Mouse (Mus musculus): ENCODE measurements around the gene Gad2. TPM values are rescaled to one million over a fixed set of nuclear protein-coding genes. Genes with fewer than 3 reads are reported as not detected.

Gad2 gene
- polyA plus RNA-seq, 1 experiment from 2014 or later = 90.4 TPM

GRCm38 (mm10) chr2:22663731-22664130 lies 41.7 kb downstream of the Gad2 start:
- ATAC-seq = no peak
- Histone ChIP-seq H3K4me3 (no peak overlapping the region), H3K9me3 (replicated peaks) (no peaks in the 10 kb centered on the region), H3K9ac (no peak overlapping the region), H3K27ac (no peak overlapping the region), H3K27me3 (no peaks in the 10 kb centered on the region), H3K36me3 (ENCODE audit: poor library complexity, severe bottlenecking) (peaks cover 13% of the 10 kb centered on the region), H3K4me1 (no peaks in the 10 kb centered on the region), H3K4me2 (no peak overlapping the region)
- 73% methylated on average over 1 of the region's 1 CpGs for WGBS

- H3K4me2 ChIP-seq = no peak overlapping the region
- H3K9me3 ChIP-seq (replicated peaks) = no peaks in the 10 kb centered on the region
- H3K4me1 ChIP-seq = no peaks in the 10 kb centered on the region
- no peak overlapping the region for H3K9ac ChIP-seq
- no peak for ATAC-seq
- no peaks in the 10 kb centered on the region for H3K27me3 ChIP-seq
- H3K36me3 ChIP-seq (ENCODE audit: poor library complexity, severe bottlenecking) = peaks cover 28% of the 10 kb centered on the region
- 76% methylated on average over 2 of the region's 2 CpGs for WGBS
- no peak overlapping the region for H3K4me3 ChIP-seq
- H3K27ac ChIP-seq = no peak overlapping the region
Measured at GRCm38 (mm10) chr2:22670415-22670814, 48.4 kb downstream of the Gad2 start.

GRCm38 (mm10) chr2:22671348-22671747 lies 49.3 kb downstream of the Gad2 start:
- Histone ChIP-seq H3K27ac (no peak overlapping the region), H3K9me3 (replicated peaks) (no peaks in the 10 kb centered on the region), H3K27me3 (no peaks in the 10 kb centered on the region), H3K36me3 (ENCODE audit: poor library complexity, severe bottlenecking) (peaks cover 38% of the 10 kb centered on the region), H3K9ac (no peak overlapping the region), H3K4me1 (no peaks in the 10 kb centered on the region), H3K4me2 (no peak overlapping the region), H3K4me3 (no peak overlapping the region)
- no peak for ATAC-seq
- WGBS = 88% methylated on average over 1 of the region's 1 CpGs

GRCm38 (mm10) chr2:22677066-22677465 lies 55.1 kb downstream of the Gad2 start:
- no peak for ATAC-seq
- no peaks in the 10 kb centered on the region for H3K4me1 ChIP-seq
- no peak overlapping the region for H3K4me3 ChIP-seq
- no peak overlapping the region for H3K27ac ChIP-seq
- no peak overlapping the region for H3K4me2 ChIP-seq
- WGBS = 35% methylated on average over 8 of the region's 8 CpGs
- H3K9me3 ChIP-seq (replicated peaks) = no peaks in the 10 kb centered on the region
- H3K27me3 ChIP-seq = no peaks in the 10 kb centered on the region
- H3K36me3 ChIP-seq (ENCODE audit: poor library complexity, severe bottlenecking) = peaks cover 26% of the 10 kb centered on the region; the same call in 1 of the 2 replicates
- no peak overlapping the region for H3K9ac ChIP-seq

- Histone ChIP-seq H3K9me3 (replicated peaks) (no peaks in the 10 kb centered on the region), H3K4me3 (no peak overlapping the region), H3K4me1 (peaks cover 6% of the 10 kb centered on the region; the same call in 1 of the 2 replicates), H3K27me3 (no peaks in the 10 kb centered on the region), H3K4me2 (no peak overlapping the region), H3K27ac (no peak overlapping the region), H3K36me3 (ENCODE audit: poor library complexity, severe bottlenecking) (peaks cover 27% of the 10 kb centered on the region; the same call in 1 of the 2 replicates), H3K9ac (no peak overlapping the region)
- ATAC-seq = no peak
- WGBS = 60% methylated on average over 4 of the region's 4 CpGs
Measured at GRCm38 (mm10) chr2:22679944-22680343, 57.9 kb downstream of the Gad2 start.

GRCm38 (mm10) chr2:22689969-22690368 lies 68.0 kb downstream of the Gad2 start:
- no peak overlapping the region for H3K9ac ChIP-seq
- no peak overlapping the region for H3K4me3 ChIP-seq
- H3K4me1 ChIP-seq = no peaks in the 10 kb centered on the region
- no peak overlapping the region for H3K4me2 ChIP-seq
- H3K27ac ChIP-seq = no peak overlapping the region
- H3K27me3 ChIP-seq = no peaks in the 10 kb centered on the region
- no peak for ATAC-seq
- H3K9me3 ChIP-seq (replicated peaks) = no peaks in the 10 kb centered on the region; the same call in 1 of the 2 replicates
- H3K36me3 ChIP-seq (ENCODE audit: poor library complexity, severe bottlenecking) = peaks cover 54% of the 10 kb centered on the region
- 81% methylated on average over 7 of the region's 7 CpGs for WGBS

GRCm38 (mm10) chr2:22704780-22705727 lies 83.0 kb downstream of the Gad2 start:
- no peaks in the 10 kb centered on the region for H3K9me3 ChIP-seq (replicated peaks)
- peaks cover 11% of the 10 kb centered on the region for H3K4me1 ChIP-seq
- 70% methylated on average over 4 of the region's 4 CpGs for WGBS
- ATAC-seq = peak; percentile 69
- H3K4me2 ChIP-seq = no peak overlapping the region
- H3K9ac ChIP-seq = no peak overlapping the region
- 0 out of 2 replicates have a peak overlapping the region, but pooled peaks have one; percentile 31 for H3K27ac ChIP-seq
- no peaks in the 10 kb centered on the region for H3K27me3 ChIP-seq
- H3K36me3 ChIP-seq (ENCODE audit: poor library complexity, severe bottlenecking) = no peaks in the 10 kb centered on the region
- H3K4me3 ChIP-seq = no peak overlapping the region

GRCm38 (mm10) chr2:22706233-22706632 lies 84.2 kb downstream of the Gad2 start:
- Histone ChIP-seq H3K27ac (no peak overlapping the region), H3K9ac (no peak overlapping the region), H3K36me3 (ENCODE audit: poor library complexity, severe bottlenecking) (no peaks in the 10 kb centered on the region), H3K4me2 (no peak overlapping the region), H3K4me1 (peaks cover 11% of the 10 kb centered on the region), H3K4me3 (no peak overlapping the region), H3K27me3 (no peaks in the 10 kb centered on the region), H3K9me3 (replicated peaks) (no peaks in the 10 kb centered on the region)
- no peak for ATAC-seq
- WGBS = 76% methylated on average over 3 of the region's 3 CpGs

- Histone ChIP-seq H3K4me1 (0 out of 2 replicates have a peak, but pooled peaks cover 3% of the 10 kb centered on the region), H3K4me2 (no peak overlapping the region), H3K36me3 (ENCODE audit: poor library complexity, severe bottlenecking) (no peaks in the 10 kb centered on the region), H3K4me3 (no peak overlapping the region), H3K9ac (no peak overlapping the region), H3K27me3 (no peaks in the 10 kb centered on the region), H3K27ac (no peak overlapping the region), H3K9me3 (replicated peaks) (no peaks in the 10 kb centered on the region)
- ATAC-seq = peak; percentile 97
- 23% methylated on average over 8 of the region's 8 CpGs for WGBS
Measured at GRCm38 (mm10) chr2:22721522-22722470, 99.8 kb downstream of the Gad2 start.

GRCm38 (mm10) chr2:22723927-22724534 lies 102.0 kb downstream of the Gad2 start:
- Histone ChIP-seq H3K4me1 (0 out of 2 replicates have a peak, but pooled peaks cover 3% of the 10 kb centered on the region), H3K4me2 (no peak overlapping the region), H3K27me3 (no peaks in the 10 kb centered on the region), H3K36me3 (ENCODE audit: poor library complexity, severe bottlenecking) (no peaks in the 10 kb centered on the region), H3K9me3 (replicated peaks) (no peaks in the 10 kb centered on the region), H3K9ac (no peak overlapping the region), H3K27ac (no peak overlapping the region), H3K4me3 (no peak overlapping the region)
- no peak for ATAC-seq
- WGBS = 78% methylated on average over 3 of the region's 3 CpGs

GRCm38 (mm10) chr2:22727113-22727512 lies 105.1 kb downstream of the Gad2 start:
- WGBS = 79% methylated on average over 1 of the region's 1 CpGs
- Histone ChIP-seq H3K9me3 (replicated peaks) (no peaks in the 10 kb centered on the region), H3K4me1 (no peaks in the 10 kb centered on the region), H3K4me3 (no peak overlapping the region), H3K36me3 (ENCODE audit: poor library complexity, severe bottlenecking) (no peaks in the 10 kb centered on the region), H3K27me3 (no peaks in the 10 kb centered on the region), H3K27ac (no peak overlapping the region), H3K9ac (no peak overlapping the region), H3K4me2 (no peak overlapping the region)
- ATAC-seq = no peak
